Mouse (Mus musculus): ENCODE measurements around the gene Tmem116.

Tmem116 gene

DNA sequence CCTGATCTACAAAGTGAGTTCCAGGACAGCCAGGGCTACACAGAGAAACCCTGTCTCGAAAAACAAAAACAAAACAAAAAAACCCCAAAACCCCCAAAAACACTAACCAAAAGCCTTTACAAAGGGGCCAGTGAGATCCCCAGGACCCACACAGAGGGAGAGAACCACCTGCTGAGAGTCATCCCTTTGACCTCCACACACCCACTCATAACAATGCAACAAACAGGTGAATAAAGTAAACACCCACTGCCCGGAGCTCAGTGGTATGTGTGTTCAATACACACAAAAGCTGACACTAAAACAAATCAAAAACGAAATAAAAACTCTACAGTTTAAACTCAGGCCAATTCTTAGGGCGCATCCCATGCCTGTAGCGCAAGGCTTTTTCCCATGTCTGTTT, 88.4 kb downstream of the Tmem116 start:
- DNase-seq (ENCODE audit: low read depth): no peak

DNA sequence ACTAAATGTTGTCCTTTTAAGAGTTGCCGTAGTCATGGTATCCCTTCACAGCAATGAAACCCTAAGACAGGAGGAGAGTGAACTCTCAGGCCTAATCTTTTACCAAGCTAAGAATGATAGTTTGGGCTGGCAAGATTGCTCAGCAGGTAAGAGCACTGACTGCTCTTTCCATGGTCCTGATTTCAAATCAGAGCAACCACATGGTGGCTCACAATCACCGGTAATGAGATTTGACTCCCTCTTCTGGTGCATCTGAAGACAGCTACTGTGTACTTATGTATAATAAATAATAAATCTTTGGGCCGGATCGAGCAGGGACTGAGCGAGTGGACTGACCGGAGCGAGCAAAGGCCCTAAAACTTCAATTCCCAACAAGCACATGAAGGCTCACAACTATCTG, 89.5 kb downstream of the Tmem116 start:
- DNase-seq (ENCODE audit: low read depth): no peak

DNA sequence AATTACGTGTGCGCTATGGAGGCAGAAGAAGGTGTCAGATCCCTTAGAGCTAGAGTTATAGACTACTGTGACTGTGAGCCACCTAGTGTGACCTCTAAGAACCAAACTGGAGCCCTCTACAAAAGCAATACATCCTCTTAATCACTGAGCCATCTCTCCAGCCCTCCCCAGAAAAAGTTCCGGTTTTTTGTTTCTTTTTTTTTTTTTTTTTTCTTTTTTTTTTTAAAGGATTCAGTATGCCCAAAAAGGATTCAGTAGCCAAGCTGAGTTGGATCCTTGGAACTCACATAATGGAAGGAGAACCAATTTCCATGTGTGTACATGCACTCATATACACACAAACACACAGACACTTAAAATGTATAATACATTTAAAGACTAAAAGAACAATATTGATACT, 91.7 kb downstream of the Tmem116 start:
- no peak for DNase-seq (ENCODE audit: low read depth)

DNA sequence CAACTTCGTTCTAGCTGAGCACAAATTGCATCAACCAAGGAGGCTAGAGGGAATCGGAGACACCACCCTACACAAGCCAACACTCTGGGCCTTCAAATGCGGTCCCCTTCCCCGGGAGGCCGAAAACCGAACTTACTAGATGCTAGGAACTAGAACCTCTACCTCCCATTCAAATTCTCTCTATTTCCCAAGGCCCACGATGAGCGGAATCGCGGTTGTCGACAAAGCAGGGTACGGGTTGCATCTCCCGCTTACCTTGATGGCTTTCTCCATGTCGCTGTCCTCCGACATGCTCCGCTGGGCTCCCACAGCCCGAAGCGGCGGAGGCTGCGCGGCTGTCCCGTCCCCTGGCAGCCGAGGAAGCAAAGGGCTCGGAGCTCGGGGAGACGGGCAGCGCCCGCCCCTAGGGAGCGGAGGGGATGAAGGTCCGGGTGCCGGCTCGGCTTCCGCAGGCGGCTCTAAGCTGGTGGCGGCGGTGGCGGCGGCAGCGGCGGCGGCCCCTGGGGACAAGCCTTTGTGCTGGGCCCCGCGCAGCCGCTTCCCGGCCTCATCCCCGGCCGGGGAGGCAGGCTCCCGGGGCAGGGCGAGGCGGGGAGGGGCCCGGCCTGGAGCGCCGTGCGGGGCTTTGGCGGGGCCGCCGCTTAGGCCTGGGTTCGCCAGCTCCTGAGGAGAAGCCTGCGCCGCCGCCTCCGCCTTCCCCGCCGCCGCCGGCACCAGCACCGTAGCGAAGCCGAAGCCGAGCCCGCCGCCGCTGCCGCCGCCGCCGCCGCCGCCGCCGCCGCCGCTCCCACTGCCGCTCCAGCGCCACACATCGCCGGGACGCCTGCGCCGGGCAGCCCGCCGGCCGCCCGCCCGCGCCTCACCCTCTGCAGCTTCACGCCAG, 93.5 kb downstream of the Tmem116 start, which contains the start of the genes Adam1a and Gm42878:
TSS of gene Adam1a (minus strand) at position 573 of the 883 bp plus-strand sequence.
TSS of gene Gm42878 (minus strand) at position 573 of the 883 bp plus-strand sequence.
- peak; percentile 64 for DNase-seq (ENCODE audit: low read depth)

DNA sequence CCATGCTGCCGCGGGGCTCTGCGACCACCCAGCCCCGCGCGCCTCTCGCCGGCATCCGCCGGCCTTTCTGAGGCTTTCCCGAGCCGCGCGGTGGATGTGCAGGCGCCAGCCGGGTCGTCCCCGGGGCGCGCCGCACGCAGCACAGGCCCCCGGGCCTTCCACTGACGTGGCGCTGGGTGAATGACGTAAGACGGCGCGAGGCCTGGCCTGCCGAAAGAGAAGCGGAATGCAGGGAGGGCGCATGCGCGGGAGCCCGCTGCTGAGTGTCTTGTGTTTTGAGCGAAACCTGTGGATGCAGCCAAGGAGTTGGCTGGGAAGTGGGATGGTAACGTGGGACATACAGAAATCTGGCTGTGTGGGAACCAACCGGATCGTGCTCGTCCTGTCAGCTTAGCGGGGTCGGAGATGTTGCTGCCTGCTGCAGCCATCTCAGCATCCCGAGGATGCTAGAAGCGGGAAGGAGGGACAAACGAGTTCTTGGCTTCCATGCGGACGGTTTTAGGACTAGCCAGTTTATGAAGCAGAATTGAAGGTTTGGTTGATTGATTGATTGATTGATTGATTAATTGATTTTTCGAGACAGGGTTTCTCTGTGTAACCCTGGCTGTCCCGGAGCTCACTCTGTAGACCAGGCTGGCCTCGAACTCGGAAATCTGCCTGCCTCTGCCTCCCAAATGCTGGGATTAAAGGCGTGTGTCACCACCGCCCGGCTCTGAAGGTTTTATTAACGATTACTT, 94.3 kb downstream of the Tmem116 start, which contains the start of gene Mapkapk5:
TSS of gene Mapkapk5 (minus strand) at position 113 of the 737 bp plus-strand sequence.
- DNase-seq (ENCODE audit: low read depth): peak; percentile 98

DNA sequence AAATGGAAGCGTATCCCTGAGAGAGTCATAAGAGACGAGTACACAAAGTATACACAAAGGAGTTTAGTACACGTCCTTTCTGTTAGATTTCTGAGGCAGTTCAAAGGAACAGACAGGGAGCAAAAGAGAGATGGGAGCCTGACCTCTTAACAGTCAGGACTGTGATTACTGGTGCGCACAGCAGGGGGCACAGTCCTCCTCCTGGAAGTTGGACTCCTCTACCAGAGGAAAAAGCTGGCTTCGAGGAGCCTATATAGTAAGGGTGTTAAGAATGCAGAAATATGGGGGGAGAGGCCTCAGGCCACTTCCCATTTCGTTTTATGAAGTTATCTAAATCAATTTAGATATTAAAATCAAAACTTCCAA, 94.8 kb downstream of the Tmem116 start:
- peak; percentile 66 for DNase-seq (ENCODE audit: low read depth)

DNA sequence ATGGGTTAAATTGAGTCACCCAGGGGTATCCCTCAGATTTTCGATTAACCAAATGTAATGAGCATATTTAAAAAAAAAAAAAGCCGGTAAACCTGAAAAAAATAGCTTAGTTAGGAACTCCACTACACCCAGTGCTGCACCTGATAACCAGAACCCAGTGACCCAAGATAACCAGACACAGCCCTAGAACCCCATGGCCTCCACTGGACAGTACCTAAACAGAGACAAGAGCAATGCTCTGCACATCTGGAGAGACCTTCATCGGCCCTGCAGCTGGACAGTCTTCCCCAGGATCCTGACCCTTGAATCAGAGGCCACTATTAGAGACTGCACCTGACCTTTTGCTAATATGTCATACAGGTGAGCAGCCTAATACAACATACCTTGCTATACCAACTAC, 95.4 kb downstream of the Tmem116 start:
- no peak for DNase-seq (ENCODE audit: low read depth)

DNA sequence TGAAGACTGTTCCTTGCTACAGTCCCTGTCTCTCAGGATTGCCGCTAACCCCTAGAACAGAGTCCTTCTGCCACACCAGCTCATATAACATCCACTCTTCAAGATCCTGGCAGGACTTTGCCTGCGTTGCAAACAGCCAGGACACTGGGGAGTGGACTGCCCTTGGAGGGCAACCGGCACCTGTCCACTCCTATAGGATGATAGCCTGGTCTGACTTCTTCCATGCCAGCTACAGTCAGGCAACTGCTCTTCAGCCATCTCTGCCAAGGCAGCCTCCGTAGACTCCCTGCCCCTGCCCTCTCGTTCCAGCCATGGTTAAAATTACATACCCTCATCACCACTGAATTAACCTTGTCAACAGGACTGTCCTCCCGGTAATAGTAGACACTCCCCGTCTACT, 97.5 kb downstream of the Tmem116 start:
- no peak for DNase-seq (ENCODE audit: low read depth)

DNA sequence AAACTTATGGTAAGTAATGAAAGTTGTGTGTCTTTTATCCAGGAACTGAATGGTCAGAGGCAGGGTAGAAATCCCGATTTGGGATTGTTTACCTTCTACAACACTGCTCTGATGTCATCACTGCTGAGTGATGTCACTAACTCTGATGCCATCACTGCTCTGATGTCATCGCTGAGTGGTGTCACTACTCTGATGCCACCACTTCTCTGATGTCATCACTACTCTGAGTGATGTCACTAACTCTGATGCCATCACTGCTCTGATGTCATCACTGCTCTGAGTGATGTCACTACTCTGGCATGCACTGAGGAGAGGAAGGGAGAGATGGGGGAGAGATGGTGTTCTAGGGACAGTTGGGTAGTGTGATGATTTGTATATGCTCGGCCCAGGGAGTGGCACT, 110.7 kb downstream of the Tmem116 start:
- no peak for DNase-seq (ENCODE audit: low read depth)

DNA sequence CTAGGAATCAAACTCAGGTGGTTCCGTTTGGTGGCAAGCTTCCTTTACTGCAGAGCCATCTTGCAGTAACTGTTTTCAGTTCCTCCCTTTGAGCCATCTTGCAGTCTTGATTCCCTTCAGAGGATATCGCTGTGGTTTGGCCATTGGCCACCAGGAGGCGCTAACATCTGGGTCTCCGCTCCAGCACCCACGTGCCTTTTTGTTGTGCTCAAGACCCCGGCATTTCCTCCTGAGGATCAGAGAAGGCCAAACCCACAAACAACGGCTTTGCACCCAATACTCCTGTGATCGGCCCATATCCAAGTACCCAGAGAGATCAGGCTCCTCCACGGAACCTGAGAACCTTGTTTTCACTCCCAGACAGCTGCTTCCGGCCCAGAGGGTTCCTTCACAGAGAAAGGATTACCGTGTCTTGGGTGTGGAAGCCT, 112.8 kb downstream of the Tmem116 start:
- peak; percentile 95 for DNase-seq (ENCODE audit: low read depth)

DNA sequence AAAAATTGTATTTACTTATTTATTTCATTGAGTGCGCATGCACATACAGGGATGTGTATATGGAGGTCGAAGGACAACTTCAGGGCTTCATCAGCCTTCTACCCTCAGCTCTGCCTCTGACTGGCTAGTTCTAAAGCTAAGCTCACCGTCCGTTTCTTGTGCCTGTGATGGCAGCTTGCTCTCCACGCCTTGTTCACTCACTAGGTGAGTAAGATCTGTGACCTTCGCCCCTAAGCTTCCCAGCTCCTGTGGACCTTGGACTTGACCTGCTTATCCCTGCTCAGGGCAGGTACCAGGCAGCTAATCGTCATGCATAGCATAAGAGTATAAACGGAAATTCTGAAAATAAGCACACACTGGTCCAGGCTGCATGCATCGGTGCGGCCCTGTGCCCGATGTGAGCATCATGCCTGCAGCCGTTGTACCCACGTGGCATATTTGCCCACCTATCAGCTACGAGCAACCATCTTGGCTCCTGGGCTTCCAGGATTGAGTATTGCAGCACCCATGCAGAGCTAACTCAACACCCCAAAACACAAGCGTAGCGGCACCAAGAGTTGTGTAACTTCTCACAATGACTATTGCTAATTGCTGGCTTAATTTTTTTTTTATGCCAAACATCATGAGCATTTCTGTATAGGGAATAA, 114.5 kb downstream of the Tmem116 start:
- no peak for DNase-seq (ENCODE audit: low read depth)

DNA sequence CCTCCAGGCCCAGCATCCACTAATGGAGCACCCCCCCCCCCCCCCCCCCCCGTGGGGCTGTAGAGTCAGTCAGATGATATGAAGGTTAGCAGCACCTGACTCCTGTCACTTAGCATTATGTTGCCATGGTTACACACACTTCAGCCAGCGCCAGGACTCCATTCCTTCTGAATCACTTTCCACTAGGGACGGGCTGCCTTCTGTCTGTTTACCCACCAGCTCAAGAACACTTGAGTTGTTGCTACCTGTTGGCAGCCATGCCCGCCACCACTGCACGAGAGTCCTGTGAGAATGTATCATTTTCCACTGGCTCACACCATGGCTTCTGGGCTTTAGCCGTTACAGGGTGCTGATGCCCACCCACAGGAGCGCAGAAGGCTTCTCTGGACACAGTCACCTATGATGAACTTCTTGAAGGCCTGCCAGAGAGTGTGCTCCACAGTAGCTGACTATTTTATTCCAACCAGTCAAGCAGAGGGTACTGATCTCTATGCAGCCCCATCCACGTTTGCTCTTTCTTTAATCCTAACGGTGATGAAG, 118.3 kb downstream of the Tmem116 start:
- no peak for DNase-seq (ENCODE audit: low read depth)

DNA sequence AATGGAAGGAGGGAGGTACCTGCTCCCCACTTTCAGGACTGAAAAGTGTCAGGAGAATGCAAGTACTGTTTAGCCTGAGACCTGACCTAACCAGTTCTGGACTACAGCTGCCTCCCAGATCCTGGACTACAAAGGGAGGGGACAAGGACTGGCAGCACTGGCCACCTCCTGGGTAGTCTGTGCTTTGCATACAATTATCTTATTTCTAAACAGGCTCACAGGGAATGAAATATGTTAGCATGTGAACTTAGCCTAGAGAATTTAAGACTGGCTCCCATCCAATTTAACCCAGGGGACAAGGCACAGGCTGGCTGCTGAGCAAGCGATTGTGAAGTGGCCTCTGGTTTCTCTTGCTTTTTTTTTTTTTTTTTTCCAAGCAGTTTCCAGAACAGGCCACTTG, 119.1 kb downstream of the Tmem116 start:
- DNase-seq (ENCODE audit: low read depth): no peak

All from naive thymus-derived CD4-positive, alpha-beta T cell, adult 2 months (primary cell).